Mouse (Mus musculus) spleen, adult 12 weeks (tissue): Measurements from ENCODE around the gene Akip1.
A peak's percentile ranks its signal among the peaks of the same experiment; 100 is the strongest.

Experiments
- DNase-seq: peaks from one replicate; pipeline ENCODE4 v3.0.0; 2022; ENCODE audit warnings: low spot score

Gene Akip1

DNA sequence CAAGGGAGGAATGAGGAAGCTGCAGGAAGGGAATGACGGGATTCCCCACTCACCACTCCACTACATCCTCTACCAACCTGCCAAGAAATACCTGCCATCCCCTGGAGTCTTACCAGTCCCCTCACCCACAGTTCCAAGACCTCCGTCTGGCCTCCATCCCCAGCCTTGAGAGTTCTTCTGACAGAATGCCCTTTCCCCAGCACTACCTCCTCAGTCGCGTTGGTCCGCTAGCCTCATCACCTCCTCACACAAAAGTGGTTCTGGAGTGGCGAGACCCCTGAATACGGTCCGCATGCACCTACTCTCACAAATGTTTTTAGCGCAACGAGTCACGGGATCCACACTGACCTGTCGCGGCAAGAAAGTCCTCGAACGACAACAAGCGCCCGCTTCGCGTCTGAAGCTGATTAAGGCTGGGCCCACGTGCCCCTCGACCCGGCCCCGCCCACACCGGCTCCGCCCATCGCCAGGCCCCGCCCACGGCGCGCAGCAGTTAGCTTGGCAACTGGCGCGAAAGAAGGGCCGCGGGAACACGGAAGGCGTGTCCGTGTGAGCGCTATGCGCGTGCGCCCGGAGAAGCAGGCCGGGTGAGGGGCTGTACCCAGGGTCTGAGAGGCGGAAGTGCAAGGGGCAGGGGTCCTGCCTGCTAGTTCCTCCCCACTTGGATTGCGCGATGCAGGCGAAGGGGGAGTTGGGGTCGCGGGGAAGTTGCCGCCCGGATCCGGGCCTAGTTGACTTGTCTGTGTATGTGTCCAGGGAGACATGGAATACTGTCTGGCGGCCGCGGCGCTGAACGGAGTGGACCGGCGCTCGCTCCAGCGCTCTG, at the start of gene Akip1, which contains the start of gene St5:
Gene Akip1, plus strand, starts transcription at position 501 of the 826 bp plus-strand sequence.
Gene St5, minus strand, starts transcription at position 416 of the 826 bp plus-strand sequence.
- DNase-seq = peak; percentile 92

DNA sequence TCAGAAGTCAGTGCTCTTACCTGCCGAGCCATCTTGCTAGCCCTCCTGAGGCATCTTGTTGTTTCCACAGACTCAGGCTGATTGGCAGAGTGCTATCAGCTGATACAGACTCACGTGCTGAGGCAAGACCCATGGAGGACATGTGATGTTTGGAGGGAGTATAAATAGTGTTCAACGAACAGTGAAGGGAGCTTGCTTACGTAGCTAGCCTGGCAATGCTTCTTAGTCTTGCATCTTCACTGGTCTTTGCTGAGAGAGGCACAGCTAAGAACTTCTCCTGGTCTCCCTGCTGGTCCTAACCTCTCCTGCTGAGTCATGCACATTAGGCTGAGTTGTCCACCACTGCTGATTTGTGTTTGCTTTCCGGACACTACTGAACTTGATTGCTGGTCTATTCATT, 48.6 kb upstream of the Akip1 start:
- DNase-seq = no peak

DNA sequence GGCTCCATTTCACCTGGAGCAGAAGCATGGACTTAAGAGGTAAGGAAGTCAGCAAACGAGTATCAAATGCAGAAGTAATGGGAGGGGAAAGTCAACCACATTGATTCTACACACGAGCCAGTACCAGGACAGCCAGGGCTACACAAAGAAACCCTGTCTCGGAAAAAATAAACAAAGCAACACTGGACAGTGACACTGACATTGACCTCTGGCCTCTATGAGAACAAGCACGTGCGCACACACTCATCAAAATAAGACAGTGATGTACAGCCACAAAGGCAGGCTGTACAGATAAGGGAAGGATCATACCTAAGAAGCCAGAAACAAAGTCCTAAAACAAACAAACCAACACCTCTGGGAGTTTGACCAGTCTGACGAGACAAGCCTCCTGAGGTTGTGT, 45.6 kb upstream of the Akip1 start:
- no peak for DNase-seq

DNA sequence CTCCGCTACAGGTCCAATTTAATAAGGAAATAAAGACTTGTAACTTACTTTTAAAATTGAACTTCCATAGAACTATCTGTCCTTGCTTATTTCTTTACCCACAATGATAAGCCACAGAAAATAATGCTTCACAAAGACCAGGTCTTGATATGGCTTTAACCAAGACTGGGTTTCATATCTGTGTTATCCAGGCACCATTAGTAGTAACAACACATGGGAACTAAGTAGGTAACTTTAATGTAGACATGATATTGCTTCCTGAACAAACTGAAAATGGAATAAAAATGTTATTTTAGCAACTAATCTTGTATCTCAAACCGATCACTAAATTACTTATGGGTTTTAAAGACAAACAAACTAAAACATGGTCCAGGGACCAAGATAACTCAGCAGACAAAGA, 44.2 kb upstream of the Akip1 start:
- DNase-seq = no peak

DNA sequence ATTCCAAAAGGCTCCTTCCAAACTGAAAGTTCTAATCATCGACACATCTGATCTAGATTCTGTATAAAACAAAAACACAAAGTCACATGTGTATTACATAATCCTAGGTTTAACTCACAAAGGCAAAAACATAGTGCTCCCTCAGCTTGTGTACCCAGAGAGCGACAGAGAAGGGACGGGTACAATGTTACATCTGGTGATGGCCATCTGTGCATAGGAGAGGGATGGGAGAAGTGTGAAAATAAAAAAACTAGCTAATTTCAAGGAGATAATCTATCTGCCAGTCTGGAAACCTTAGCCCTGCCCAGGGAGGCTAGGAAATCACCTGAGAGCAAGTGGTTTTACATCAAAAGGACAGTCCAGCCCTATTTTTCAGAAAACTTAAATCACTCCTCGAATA, 40.9 kb upstream of the Akip1 start:
- no peak for DNase-seq

DNA sequence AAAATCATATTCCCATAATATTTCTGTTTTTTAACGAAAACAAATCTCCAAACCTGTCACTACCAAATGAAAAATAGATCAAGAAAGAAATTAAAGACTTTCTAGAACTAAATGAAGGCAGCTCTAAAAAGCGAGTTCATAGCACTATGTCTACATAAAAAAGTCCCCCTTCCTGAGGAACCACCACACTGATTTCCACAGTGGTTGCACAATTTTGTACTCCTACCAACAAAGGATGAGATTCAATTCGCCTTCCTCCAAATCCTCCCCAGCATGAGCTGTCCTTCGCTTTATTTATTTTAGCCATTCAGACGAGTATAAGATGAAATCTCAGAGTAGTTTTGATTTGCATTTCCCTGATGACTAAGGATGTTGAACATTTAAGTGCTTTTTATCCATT, 36.8 kb upstream of the Akip1 start:
- DNase-seq = no peak

DNA sequence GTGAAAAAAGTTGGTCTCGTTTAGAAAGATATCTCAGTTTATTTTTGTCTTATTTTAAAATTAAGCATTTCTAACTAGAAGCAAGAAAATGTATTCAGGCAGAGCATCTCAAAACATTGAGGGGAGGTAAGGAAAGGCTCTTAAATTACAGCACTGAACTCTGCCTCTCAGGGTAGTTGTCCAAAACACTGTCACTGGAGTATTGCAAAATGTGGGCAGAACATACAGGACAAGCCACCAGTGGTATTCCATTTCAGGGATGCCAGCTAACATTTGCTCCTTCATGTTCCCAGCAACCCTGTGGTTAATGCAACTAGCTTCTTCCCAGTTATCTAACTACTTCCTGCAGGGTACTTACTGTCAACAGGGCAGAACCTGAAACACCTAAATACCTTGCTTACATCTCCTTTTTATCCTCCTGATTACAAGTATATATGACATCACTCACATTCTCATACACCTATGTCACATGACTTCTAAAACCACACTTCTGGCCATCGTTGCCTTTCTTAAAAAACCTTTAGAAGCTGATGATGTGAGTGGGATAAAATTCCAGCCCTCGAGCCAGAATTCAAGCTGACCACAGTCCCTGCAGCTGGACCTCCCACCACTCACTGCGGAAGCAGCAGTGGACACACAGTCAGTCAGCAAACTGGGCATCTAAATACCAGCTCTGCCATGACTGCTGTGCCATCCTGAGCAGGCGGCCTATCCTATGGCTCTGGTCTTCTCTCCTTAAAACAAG, 33.9 kb upstream of the Akip1 start:
- DNase-seq = no peak

DNA sequence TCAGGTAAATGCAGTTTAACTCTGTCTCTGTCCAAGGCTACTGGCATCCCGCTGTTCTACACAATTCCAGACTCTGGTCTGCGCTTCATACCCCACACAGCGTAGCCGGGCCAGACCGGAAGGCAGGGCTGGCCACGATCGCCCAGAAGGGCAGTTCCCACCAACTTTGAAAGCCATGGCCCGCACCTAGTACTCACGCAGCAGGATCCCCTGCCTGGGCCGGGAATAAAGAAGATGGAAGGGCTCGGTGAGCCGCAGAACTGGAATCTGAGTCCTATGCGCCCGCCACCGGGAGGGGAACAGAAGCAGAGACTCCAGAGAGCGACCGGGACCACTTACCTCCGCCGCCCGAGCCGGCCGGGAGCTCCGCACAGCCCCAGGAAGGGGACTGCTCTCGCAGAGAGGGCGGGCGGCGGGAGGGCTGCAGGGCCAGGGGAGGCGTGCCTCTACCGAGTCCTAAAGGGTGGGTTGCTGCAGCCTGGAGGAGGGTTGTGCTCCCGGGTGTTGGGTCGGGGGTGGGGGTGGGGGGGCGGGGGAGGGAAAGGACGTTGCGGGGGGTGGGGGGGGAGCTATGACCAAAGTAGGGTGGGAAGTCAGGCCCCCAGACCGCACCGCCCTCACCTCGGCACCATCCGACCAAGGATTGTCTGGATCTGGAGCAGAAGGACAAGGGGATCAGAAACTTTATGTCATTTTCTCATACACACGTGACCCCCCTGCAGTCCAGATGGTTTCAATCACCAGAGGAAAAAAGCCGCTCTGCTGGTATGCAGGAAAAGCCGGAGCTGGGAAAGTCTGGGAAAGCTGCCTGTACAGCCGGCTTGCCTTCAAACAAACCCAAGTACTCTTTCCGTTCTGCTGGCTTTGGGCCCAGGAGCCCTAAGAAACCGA, 31.7 kb upstream of the Akip1 start:
- no peak for DNase-seq

DNA sequence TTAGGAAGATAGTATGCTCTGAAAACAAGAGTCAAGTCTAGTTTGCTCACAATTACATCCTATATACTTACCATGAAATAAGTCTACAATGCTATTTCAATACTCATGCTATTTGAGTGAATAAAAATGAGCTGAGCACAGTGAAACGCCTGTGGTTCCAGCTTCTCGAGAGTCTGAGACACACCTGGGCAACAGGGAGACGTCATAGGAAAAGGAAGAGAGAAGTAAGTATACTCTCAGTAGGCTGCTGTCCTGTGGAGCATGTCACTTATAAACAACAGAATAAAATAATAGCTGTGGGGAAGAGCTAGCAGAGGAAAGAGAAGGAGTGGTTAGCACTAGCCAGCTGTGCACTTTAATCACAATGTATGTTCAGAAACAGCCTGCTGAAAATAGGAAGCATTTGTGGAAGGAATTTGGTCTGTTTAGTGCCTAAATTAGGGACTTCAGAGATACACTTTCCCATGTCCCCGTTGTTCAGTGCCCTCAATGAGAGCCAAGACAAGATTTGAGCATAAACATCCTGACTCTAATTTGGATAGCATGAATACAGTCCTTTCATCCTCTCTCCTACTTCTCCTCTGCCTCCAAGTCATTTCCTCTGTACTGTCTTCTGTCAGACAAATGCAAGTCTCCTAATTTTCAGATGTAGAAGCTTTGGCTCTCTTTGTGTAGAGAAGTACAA, 28.4 kb upstream of the Akip1 start:
- DNase-seq = no peak

DNA sequence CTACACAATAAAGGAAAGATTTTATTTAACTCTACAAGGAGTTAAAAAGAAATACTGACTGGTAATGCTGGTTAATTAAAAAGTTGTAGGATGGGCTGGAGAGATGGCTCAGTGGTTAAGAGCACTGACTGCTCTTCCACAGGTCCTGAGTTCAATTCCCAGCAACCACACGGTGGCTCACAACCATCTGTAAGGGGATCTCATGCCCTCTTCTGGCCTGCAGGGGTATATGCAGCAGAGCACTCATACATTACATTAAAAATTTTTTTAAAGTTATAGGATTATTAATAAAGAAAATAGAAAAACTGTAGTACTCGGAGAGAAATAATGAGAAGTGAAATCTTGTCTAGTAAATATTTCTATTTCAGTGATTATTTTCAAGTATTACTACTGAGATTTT, 23.2 kb upstream of the Akip1 start:
- no peak for DNase-seq

DNA sequence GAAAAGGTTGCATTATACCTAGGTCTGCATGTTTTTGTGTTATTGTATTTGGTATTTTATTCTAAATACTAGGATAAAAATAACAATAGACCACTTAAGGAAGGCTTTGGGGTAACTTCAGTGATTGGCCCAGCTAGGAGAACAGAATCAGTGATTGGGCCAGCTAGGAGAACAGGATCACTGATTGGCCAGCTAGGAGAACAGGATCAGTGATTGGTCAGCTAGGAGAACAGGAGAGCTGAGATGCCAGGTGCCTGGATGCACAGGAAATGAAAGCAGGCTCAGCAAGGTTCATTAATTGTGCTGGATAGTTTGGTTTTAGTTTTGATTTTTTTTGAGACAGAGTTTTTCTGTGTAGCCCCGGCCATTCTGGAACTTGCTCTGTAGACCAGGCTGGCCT, 22.6 kb upstream of the Akip1 start:
- no peak for DNase-seq

DNA sequence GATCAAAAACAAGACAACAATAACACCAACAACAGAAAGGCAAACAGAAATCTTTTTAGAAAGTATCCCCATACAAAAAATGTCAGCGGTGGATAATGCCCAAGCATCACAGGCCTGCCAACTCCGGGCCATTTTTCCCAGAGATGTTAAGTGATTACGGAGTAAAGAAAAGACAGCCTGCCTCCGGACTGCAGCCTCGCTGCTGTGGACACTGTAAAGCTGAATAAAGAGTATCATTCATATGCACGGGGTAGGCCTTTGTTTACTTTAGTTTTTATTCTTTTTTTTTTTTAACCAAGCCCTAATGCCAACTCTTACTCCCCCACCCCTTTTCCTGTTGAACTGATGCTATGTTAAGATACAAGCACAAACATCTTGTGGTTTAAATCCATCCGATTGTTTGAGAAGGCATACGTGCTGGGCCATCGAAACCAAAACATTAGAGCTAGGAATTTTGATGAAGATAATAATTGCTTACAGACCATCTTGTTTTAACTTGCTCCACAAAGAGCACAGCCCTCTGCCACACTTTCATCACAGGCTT, 16.8 kb upstream of the Akip1 start:
- DNase-seq = no peak

DNA sequence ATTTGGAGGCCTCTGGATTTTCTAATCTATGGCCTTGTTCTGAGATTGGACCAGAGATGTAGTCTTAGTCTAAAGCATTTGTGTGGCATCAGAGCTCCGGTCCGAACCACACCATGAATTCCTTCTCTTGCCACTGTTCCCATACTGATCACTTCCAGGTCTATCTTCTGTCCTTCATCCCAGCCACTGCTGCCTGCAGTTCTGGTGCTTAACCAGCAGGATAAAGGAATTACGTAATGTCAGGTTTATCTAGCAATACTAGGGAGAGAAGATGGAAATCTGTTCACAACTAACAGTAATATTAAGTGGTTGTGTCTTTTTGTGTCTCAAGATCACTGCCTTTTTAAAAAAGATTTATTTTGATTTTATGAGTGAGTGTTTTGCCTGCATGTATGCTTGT, 13.4 kb upstream of the Akip1 start:
- DNase-seq = no peak

DNA sequence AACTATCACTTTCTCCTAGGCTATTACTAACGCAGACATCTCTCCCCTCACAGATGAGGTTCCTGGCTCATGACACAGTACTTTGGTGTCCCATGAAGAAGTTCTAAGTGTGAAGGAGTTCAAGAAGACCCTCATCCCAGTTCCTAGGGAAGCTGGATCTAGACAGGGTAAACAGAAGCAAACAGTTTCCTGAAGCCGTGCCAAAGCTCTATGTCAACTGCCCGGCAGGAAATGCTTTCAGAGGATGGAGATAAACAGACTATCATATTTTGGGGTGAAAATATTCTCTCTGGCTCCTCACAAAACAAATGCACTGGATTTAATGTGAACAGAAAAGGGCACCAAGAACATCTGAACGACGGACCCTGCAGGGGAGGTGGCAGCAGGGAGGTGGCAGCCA, 12.5 kb upstream of the Akip1 start:
- no peak for DNase-seq

DNA sequence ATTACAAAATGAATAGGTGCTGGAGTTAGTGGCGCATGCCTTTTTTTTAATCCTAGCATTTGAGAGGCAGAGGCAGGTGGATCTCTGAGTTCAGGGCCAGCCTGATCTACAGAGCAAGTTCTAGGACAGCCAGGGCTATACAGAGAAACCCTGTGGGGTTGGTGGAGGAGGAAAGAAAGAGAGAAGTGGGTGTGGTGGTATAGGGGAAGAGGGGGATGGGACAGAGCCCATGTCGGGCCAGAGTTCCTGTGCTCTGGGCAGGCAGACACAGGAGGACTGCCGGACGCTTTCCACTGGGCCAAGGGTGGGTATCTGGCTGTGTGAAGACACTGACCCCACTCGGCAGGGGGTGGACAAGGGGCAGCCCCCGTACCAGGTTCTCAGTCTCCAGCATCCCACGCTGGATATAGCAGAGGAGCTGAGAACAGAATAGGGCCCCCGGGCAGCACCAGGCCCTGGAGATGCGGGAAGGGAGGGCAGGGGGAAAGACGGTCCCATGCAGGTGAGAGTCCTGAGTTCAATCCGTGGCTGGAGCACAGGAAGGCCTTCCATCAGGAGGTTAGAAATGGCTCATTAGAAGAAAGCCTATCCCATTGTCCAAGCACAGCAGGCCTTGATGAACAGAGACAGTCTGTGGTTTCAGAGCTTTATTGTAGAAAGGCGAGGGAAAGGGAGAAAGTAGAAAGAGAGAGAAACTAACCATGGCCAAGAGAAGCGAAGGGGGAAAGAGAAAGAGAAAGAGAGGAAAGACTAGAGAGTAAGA, 8.7 kb upstream of the Akip1 start:
- DNase-seq = no peak

DNA sequence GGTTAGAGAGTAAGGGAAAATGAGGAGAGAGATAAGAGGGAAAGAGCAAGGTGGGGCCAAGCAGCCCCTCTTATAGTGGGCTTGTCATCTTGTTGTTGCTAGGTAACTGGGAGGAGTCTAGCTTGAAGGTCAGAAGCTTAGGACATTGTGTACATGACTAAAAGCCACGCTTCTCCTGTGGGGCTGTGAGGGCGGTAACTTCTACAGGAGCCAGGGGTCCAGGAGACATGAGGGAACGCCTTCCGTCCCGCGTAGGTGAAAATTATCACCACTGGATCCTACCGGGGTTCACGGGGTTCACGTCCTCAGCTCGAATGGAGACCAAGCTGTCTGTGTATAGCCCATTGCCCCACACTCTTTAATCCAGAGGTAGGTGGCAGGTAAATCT, 8.2 kb upstream of the Akip1 start:
- DNase-seq = no peak

DNA sequence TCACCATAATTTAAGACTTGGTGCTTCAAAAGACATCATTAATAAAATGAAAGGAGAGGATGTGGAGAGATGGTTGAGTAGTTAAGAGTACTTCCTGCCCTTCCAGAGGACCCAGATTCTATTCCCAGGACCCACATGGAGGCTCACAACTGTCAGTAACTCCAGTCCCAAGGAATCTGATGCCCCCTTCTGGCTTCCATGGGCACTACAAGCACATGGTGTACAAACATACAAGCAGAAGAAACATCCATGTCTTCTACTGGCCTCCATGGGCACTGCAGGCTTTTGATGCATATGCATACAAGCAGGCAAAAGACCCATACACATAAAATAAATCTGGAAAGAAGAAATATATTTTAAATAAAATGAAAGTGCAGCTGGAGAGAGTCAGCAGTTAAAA, 3.3 kb upstream of the Akip1 start:
- no peak for DNase-seq

DNA sequence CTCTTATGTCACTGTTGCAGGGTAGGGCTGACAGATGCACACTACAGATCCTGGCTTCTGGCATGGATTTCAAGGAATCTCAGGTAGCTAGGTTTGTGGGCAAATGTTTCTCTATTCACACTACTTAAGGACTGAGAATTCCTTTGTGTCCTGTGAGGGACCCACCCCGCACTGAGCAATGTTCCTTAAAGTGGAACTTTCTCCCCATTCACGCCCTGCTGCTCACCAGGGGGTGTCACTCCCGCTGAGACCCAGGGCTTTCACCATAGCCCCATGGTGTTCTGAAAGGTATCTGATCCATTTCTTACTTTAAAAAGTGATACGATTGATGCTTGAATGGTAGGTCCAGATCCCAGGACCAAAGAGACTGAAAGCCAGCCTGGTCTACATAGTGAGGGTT, 769 bp upstream of the Akip1 start:
- no peak for DNase-seq

DNA sequence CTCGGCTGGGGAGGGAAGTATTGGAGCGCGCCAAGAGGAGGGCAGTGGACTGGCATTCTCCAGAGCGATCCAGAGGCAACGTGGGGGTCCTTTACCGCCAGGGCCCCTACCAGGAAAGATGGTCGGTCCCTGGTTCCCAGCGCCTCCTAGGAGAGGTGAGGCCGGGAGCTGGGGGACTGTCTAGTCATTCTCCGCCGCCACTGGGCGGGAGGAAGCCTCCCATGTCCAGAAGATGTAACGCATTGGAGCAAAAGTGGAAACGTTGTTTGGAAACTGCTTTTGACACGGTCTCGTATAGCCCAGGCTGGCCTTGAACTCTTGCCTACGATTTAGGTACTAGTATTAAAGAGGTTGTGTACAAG, 507 bp downstream of the Akip1 start:
- DNase-seq = no peak

DNA sequence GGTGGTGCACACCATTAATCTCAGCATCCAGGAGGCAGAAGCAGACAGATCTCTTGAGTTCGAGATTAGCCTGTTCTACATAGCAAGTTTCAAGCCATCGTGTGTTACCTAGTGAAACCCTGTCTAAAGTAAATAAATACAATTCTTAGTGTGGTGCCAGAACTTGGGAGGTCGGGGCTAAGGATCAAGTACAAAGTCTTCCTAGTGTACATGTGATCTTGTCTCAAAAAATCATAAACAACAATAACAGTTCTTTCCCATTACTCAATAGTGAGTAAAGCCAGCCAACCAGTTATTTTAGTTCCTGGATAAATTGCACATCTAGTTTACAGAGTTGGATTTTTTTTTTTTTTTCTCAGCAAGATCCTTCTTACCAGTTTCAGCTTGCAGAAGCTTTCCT, 971 bp downstream of the Akip1 start:
- DNase-seq = no peak
